Mouse (Mus musculus) lung, adult 2 months (tissue): ENCODE measurements at regions not wholly inside any gene's neighbourhood (a gene's known extent, or its start where the extent isn't known, plus 50 kb on each side); places are given as distances from the start of the nearest gene placed in this dataset.

Experiments
- CTCF ChIP-seq: fragments of 200-500 bp; IDR thresholded peaks from 2 replicates; pipeline ENCODE4 v1.5.1; 2011; ENCODE audit warnings: mild to moderate bottlenecking, low read length, control low read depth; ENCODE audit not compliant: insufficient read depth
- POLR2A ChIP-seq: fragments of 200-500 bp; IDR thresholded peaks from 2 replicates; pipeline ENCODE4 v1.6.1; 2011; ENCODE audit warnings: low read depth, mild to moderate bottlenecking, control low read depth, low read length, borderline replicate concordance; ENCODE audit errors: extremely low read depth

GRCm38 (mm10) chr15:3707089-3708078 is 124.1 kb upstream of the Ghr start:
- no peak for TF ChIP-seq POLR2A
- TF ChIP-seq CTCF, result no peak
